Mouse (Mus musculus) embryo, embryonic 9.5 days (tissue): ENCODE data around the gene Ranbp3l.

Experiments used
- DNase-seq: peaks from one replicate; pipeline ENCODE4 v3.0.0-alpha.2; 2017; ENCODE audit errors: extremely low spot score

Ranbp3l gene

DNA sequence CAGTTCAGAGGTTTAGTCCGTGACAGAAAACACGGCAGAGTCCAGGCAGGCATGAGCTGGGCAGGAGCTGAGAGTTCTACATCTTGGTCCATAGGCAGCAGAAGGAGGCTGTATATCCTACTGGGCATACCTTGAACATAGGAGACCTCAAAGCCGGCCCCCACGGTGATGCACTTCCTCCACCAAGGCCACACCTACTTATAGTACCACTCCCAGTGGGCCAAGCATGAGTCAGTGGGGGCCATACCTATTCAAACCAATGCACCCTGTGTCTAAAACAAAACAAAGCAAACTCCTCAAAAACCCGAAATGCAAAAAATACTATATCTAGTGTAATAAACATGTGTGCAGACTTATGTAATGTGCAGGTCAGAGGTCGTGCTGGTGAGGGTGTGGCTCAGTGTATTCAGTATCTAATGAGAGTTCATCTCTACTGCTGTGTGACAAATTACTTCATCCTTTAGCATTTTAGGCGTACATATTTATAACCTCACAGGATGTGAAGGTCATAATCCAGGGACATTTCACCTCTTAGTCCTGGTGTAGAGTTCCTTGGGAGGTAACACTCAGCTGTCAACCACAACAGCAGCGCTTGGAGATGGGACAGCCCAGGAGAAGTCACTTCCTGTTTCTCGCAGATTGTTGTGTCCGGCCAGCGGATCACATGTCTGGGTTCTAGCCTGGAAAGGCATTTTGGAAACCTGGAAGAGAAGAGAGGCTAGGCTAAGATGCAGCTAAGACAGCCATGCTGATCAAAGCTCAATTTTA, 126.0 kb downstream of the Ranbp3l start:
- DNase-seq: no peak

- peak; percentile 62 for DNase-seq
Measured at GRCm38 (mm10) chr15:9094366-9094750, 126.6 kb downstream of the Ranbp3l start.

DNA sequence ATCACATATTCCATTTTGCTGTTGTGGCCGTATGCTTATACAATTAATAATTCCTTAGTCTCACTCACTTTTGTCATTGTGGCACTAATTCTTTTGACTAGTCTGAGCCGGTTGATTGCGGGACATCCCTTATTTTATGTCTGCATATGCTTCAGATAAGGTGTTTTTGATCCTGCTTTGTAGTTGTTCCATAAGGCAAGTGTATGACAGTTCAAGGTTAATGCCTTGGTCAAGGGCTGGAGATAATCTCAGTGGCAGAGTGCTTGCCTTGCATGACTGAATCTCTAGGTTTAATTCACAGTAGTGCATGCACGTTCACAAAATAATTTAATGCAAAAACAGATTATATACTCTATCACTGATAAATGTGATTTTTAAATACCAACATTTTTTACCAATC, 129.1 kb downstream of the Ranbp3l start:
- DNase-seq: no peak

- no peak for DNase-seq
Measured at GRCm38 (mm10) chr15:9100446-9101077, 132.8 kb downstream of the Ranbp3l start.

DNA sequence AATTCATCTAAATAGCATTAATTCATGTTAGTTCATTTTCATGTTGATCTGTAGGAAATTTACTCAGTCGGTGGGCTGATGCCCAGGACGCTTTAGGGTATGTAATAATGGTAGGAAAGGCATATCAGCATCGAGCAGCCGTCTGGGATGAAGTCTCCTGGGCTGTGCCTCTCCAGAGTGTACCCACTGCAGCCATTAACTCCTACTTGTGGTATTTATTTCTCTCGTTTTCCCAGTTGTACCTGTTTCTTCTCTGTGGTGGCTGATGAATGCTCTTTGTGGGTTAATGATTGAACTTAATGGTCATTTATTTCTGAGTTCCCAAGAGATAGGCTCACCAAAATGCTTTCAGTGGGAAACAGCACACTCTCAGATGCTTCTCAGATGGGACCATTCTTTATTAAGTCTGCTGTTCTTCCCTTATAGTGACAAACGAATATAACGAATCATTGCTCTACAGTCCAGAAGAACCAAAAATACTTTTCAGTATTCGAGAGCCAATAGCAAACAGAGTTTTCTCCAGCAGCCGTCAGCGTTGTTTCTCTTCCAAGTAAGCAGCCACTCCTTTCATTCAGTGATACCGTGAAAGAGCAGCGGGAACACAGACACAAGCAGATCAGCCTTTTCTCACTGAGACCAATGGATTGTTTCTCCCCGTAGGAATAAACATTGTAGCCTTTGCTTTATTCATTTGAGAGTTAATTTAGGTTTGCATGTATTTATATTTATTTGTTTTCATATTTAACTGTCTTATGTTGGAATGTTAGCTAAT, 138.7 kb downstream of the Ranbp3l start:
- DNase-seq: no peak

- DNase-seq: no peak
Measured at GRCm38 (mm10) chr15:9110526-9111347, 143.0 kb downstream of the Ranbp3l start.

GRCm38 (mm10) chr15:9111648-9112047, 143.9 kb downstream of the Ranbp3l start:
- no peak for DNase-seq

GRCm38 (mm10) chr15:9113556-9113955, 145.8 kb downstream of the Ranbp3l start:
- no peak for DNase-seq

DNA sequence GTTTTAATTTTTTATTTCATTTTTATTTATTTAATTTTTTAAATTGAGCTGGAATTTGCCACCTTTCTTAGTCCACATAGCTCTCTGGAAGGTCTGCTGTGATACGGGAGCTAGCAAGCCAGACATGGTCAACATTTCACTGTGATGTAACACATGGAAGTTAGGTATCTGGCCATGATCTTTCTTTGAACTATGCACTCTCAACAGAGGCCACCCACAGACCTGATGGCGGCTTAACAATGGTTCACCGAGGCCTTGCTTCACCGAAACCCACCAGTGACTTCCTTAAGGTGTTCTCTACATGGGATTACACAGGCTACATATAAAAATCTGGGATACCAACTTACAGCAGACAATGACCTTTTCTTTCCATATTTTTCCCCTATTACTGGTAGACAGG, 146.4 kb downstream of the Ranbp3l start:
- DNase-seq: no peak

GRCm38 (mm10) chr15:9114599-9114998, 146.8 kb downstream of the Ranbp3l start:
- no peak for DNase-seq
